Mouse (Mus musculus) telencephalon, adult 2 months (tissue): ENCODE results near the gene Prkch.

Experiments
- DNase-seq: peaks from one replicate; pipeline ENCODE4 v3.0.0-alpha.2; 2011; ENCODE audit warnings: low read depth, low spot score

Prkch gene

GRCm38 (mm10) chr12:73824828-73825227 is 240.2 kb downstream of the Prkch start:
- no peak for DNase-seq
